Mouse (Mus musculus) ES-Bruce4 (cell line): ENCODE results near the gene 3110082I17Rik. TPM values are rescaled to one million over a fixed set of nuclear protein-coding genes. Genes with fewer than 3 reads are reported as not detected.

Source experiments
- H3K27ac ChIP-seq: 2 replicates; pipeline ENCODE4 v1.5.1; 2012; ENCODE audit warnings: low read length, inconsistent platforms; ENCODE audit not compliant: insufficient read depth
- H3K27me3 ChIP-seq: 2 replicates; pipeline ENCODE4 v1.6.1; 2012; ENCODE audit warnings: mild to moderate bottlenecking, low read length, inconsistent platforms; ENCODE audit not compliant: control insufficient read depth, poor library complexity, insufficient read depth, severe bottlenecking
- H3K36me3 ChIP-seq: 2 replicates; pipeline ENCODE4 v1.6.1; 2012; ENCODE audit warnings: inconsistent platforms, mild to moderate bottlenecking, low read length, moderate library complexity; ENCODE audit not compliant: control insufficient read depth, poor library complexity, insufficient read depth, severe bottlenecking
- H3K4me1 ChIP-seq: one replicate; pipeline ENCODE4 v1.8.1; 2011; ENCODE audit warnings: low read length; ENCODE audit not compliant: control insufficient read depth, insufficient read depth
- H3K4me3 ChIP-seq: 2 replicates; pipeline ENCODE4 v1.5.1; 2011; ENCODE audit warnings: low read depth, mild to moderate bottlenecking, low read length
- H3K9ac ChIP-seq: 2 replicates; pipeline ENCODE4 v1.6.1; 2012; ENCODE audit warnings: low read depth, mild to moderate bottlenecking, inconsistent platforms; ENCODE audit not compliant: poor library complexity, severe bottlenecking
- H3K9me3 ChIP-seq: replicated peaks from 2 replicates; pipeline ENCODE4 v1.6.1; 2012; ENCODE audit warnings: mild to moderate bottlenecking, low read length, inconsistent platforms; ENCODE audit not compliant: control insufficient read depth, poor library complexity, insufficient read depth, severe bottlenecking
- CTCF ChIP-seq: IDR thresholded peaks from one replicate; pipeline ENCODE4 v1.8.1; 2011; ENCODE audit warnings: low read depth, low read length
- EP300 ChIP-seq: IDR thresholded peaks from 2 replicates; pipeline ENCODE4 v1.6.1; 2011; ENCODE audit warnings: low read depth, low read length; ENCODE audit not compliant: insufficient read depth
- POLR2A ChIP-seq: IDR thresholded peaks from one replicate; pipeline ENCODE4 v1.8.1; 2011; ENCODE audit warnings: low read length; ENCODE audit not compliant: insufficient read depth
- polyA plus RNA-seq: library from polyadenylated mRNA; stranded (reverse); fragments of >200 nt; gene quantifications from 2 replicates; pipeline ENCODE4 v1.2.4, GENCODE M21; 2011; ENCODE audit warnings: low read depth; ENCODE audit not compliant: missing spikeins, insufficient read depth, insufficient read length

The 3110082I17Rik gene
- polyA plus RNA-seq, 1 experiment: 44.5 TPM

DNA sequence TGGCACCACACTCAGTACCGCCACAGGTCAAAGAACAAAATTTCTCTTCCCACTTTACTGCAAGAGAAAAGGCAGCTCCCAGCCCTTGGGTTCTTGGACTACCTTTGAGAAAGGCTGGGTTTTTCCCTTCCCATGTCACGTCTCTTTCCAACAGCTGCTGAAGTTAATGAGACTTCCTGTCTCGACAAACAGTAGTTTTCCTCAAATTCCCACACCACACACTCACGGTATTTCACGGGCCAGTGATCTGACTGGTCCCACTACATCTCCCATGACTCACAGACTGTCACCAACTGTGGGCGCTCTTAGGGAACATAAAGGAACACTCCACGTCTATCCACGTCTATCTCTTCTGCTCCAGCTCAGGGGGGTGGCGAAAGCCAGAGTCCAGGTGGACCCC, 35.1 kb downstream of the 3110082I17Rik start:
- TF ChIP-seq CTCF: no peak
- TF ChIP-seq EP300: no peak
- TF ChIP-seq POLR2A: no peak
- Histone ChIP-seq H3K4me1 (no peaks in the 10 kb centered on the region), H3K36me3 (no peaks in the 10 kb centered on the region)

DNA sequence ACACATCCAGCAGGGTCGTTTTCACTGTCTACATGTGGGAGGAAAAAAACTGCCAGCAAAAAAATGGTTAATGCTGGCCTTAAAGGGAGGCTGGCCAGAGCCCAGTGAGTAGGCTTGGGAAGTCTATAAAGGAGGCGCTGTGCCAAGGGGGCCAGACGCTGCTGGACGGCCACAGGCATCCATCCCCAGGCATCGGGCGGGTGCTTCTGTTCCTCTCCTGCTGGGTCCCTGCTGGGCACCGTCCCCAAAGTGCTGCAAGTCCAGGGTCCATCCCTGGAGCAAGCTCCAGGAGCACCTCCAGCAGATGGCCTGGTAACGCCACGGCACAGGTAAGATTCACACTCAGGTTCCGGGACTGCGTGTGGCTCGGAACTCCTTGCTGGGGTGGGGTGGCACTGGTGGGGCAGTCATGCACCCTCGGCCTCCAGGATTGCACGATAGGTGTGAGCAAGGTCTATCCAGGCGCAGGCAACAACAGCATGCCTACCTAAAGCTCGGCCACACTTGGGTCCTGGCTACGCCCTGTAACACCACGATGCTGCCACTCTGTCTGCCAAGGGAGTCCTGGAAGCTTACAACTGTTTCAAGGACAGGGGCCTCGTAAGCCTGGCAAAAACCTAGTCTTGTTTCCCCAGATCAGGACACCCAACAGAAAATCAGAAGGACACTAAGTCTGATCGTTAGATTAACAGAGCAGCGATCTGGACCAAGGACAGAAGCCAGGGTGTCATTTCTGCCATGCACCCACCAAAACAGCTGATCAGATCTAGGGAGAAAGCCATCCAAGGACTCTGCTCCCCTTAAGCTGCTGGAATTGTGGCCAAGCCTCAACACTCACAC, 37.1 kb downstream of the 3110082I17Rik start, which contains the start of gene Gper1:
TSS of gene Gper1 (plus strand) at position 126 of the 840 bp plus-strand sequence.
- Histone ChIP-seq H3K36me3 (no peaks in the 10 kb centered on the region), H3K9ac (no peak within 1 kb of the TSS), H3K4me3 (no peak within 1 kb of the TSS), H3K27ac (no peak within 1 kb of the TSS), H3K9me3 (no peaks in the 10 kb centered on the region), H3K27me3 (no peaks in the 10 kb centered on the region), H3K4me1 (no peaks in the 10 kb centered on the region)
- TF ChIP-seq CTCF: no peak
- no peak for TF ChIP-seq EP300
- no peak for TF ChIP-seq POLR2A

More for the DNA sequence above, 35.1 kb downstream of the 3110082I17Rik start:
- Histone ChIP-seq H3K4me3 (no peak overlapping the region), H3K9me3 (no peaks in the 10 kb centered on the region), H3K27me3 (no peaks in the 10 kb centered on the region), H3K27ac (no peak overlapping the region), H3K9ac (no peak overlapping the region)

DNA sequence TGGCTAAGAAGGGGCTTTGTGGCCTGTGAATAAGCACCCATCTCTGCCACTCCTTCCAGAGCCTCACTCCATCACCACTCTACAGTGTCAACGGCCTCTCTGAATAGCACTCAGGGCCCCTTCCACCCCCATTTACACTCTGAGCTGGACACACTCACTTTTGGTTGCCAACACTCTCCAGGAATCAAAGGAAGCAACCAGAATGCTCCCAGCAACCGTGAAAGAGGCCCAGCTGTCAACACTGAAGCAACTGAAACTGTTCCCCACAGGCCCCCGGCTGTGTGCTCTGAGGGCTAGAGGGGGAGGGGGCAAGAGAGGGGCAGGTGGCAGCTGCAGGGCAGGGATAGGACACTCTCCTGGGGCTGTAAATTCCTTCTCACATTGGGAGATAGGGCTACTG, 41.7 kb downstream of the 3110082I17Rik start:
- no peak overlapping the region for H3K27ac ChIP-seq
- no peak overlapping the region for H3K4me3 ChIP-seq
- H3K36me3 ChIP-seq: no peaks in the 10 kb centered on the region
- H3K9ac ChIP-seq: no peak overlapping the region
- no peak for TF ChIP-seq EP300
- TF ChIP-seq CTCF: no peak
- TF ChIP-seq POLR2A: no peak
- H3K4me1 ChIP-seq: no peaks in the 10 kb centered on the region
- H3K9me3 ChIP-seq: no peaks in the 10 kb centered on the region
- H3K27me3 ChIP-seq: no peaks in the 10 kb centered on the region

DNA sequence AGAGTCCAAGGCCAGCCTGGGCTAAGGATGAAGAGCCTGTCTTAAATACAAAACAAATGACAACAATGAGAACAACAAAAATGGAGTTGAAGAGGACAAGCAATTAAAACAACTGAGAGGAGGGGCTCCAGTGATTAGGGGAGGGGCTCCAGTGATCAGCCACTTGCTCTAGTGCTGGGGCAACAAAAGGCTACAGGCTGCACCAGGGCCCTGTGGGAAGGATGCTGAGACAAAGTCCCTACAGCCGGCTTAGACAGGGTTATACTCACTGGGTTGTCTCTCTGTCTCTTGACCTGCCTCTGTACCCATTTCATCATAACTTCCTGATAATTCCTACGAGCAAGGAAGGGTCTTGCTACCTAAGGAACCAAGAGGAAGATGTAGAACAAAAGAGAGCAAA, 42.2 kb downstream of the 3110082I17Rik start:
- no peak overlapping the region for H3K9ac ChIP-seq
- TF ChIP-seq CTCF (no peak), POLR2A (no peak), EP300 (no peak)
- no peak overlapping the region for H3K4me3 ChIP-seq
- no peaks in the 10 kb centered on the region for H3K4me1 ChIP-seq
- H3K27ac ChIP-seq: no peak overlapping the region
- H3K36me3 ChIP-seq: no peaks in the 10 kb centered on the region
- no peaks in the 10 kb centered on the region for H3K27me3 ChIP-seq
- H3K9me3 ChIP-seq: no peaks in the 10 kb centered on the region

DNA sequence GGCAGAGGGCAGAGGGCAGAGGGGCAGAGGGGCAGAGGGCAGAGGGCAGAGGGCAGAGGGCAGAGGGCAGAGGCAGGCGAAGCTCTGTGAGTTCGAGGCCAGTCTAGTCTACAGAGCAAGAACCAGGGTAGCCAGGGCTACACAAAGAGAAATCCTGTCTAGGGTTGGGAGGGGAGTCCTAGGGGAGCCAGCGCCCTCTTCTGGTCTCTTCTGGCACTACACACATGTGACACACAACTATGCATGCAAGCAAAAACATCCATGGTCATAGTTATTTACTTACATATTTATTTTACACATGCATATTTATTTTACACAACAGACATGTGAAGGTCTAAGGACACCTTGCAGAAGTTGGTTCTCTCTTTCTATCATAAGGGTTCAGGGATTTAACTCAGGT, 42.8 kb downstream of the 3110082I17Rik start:
- no peaks in the 10 kb centered on the region for H3K4me1 ChIP-seq
- no peak overlapping the region for H3K4me3 ChIP-seq
- no peaks in the 10 kb centered on the region for H3K36me3 ChIP-seq
- TF ChIP-seq POLR2A: no peak
- TF ChIP-seq CTCF: peak; percentile 38
- no peak for TF ChIP-seq EP300
- no peaks in the 10 kb centered on the region for H3K27me3 ChIP-seq
- no peaks in the 10 kb centered on the region for H3K9me3 ChIP-seq
- H3K27ac ChIP-seq: no peak overlapping the region
- no peak overlapping the region for H3K9ac ChIP-seq

DNA sequence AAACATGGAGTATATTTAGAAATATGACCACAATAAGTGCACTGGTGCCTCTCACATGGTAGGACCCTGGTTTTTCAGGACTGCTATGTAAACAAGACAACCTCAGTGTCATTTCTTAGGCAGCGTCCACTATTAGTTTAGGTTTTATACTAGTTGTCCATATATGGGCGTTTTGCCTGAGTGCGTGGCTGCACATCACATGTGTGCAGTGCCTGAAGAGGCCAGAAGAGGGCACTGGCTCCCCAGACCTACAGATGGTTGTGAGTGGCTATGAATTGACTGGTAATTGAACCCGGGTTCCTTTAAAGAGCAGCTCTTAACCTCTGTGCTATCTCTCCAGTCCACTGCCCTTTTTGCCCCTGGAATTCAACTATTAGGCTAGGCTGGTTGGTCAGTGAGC, 43.4 kb downstream of the 3110082I17Rik start:
- Histone ChIP-seq H3K4me3 (no peak overlapping the region), H3K27ac (no peak overlapping the region), H3K9ac (no peak overlapping the region), H3K27me3 (no peaks in the 10 kb centered on the region), H3K36me3 (no peaks in the 10 kb centered on the region), H3K4me1 (no peaks in the 10 kb centered on the region), H3K9me3 (no peaks in the 10 kb centered on the region)
- no peak for TF ChIP-seq POLR2A
- peak; percentile 48 for TF ChIP-seq CTCF
